8 mouse cellular contexts compared by ENCODE assay signal in the genomic region with DNA sequence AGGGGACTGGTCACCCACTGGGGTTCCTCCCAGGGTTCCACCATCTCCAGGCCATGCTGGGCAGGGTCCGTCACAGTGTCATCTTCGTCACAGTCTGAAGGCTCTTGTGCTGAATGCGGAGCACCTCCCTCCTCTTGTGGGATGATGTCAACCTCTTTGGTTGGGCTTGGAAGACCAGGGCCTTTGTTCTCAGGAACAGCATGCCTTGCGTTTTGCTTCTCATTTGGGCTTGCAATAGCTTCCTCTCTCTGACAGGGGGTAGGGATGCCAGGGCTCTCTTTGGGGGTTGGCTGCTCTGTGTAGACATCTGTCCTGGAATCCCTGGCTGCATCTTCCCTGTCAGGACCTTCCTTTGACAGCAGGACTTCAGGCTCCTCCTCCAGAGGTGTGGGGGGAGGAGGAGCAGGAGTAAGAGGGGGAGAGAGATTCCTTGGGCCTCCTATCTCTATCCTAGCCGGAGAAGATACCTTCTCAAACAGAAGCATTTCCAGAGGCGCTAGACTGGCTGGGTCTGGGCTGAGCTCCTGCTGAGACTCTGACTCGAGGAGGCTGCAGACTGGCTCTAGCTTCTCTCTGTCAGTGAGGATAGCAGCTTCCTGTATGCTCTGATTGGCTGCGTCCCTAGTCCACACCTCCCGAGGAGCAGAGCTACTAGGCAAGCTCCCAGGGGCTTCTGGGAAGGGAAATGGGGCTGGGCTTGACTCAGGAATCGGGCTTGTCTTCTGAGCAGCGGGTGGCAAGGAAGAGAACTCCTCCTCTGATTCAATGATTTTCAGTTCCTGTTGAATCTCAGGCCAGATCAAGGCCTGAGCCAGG. TPM values are rescaled to one million over a fixed set of nuclear protein-coding genes. Genes with fewer than 3 reads are reported as not detected.
DNase-seq lines count a peak whose midpoint lies in the region; TF ChIP-seq lines count a peak whose summit lies in the region.

No protein-coding gene starts in this region.

- no peaks in the 10 kb centered on the region for H3K79me2 ChIP-seq in liver, adult 2 months (ENCODE audit: control insufficient read depth, insufficient read depth, low read length)

- no peaks in the 10 kb centered on the region for H3K36me3 ChIP-seq in liver, adult 2 months (ENCODE audit: control insufficient read depth, insufficient read depth, low read length)

- intact Hi-C loops in heart, postnatal 36 days (cut with DNase I), result no loop called here

- no peak for TF ChIP-seq POLR2A in lung, adult 2 months (IDR thresholded peaks at IDR 0.05; ENCODE audit: borderline replicate concordance, extremely low read depth, low read depth, low read length)
- TF ChIP-seq POLR2A in cortical plate, adult 2 months (IDR thresholded peaks at IDR 0.05; ENCODE audit: extremely low read depth, insufficient read depth, low read length), result no peak; the same call in 1 of the 2 replicates
- no peak for TF ChIP-seq POLR2A in liver, adult 2 months (IDR thresholded peaks at IDR 0.05; ENCODE audit: extremely low read depth, insufficient read depth, low read length)

- peak overlapping the region; percentile 59 for H3K27ac ChIP-seq in cortical plate, adult 2 months (ENCODE audit: insufficient read depth, low read length)
- no peak overlapping the region for H3K27ac ChIP-seq in liver, adult 2 months (replicated peaks; ENCODE audit: insufficient read depth, low read depth, low read length)

- H3K4me3 ChIP-seq in lung, adult 2 months (replicated peaks; ENCODE audit: extremely low read depth, low read depth, low read length), result no peak overlapping the region
- H3K4me3 ChIP-seq in cortical plate, adult 2 months (ENCODE audit: insufficient read depth, low read length), result no peak overlapping the region
- H3K4me3 ChIP-seq in liver, adult 2 months (ENCODE audit: insufficient read depth, low read depth, low read length), result no peak overlapping the region

- H3K9ac ChIP-seq in liver, adult 2 months (ENCODE audit: low read depth, low read length), result no peak overlapping the region

- DNase-seq in lung, adult 18-20 months, result peak; percentile 29 to 30
- no peak for DNase-seq in lung, adult 2 months
- DNase-seq in Muller cell, postnatal 12 days (ENCODE audit: inconsistent ontology term), result peak; percentile 54
- peak; percentile 50 to 53 for DNase-seq in heart, postnatal 36 days
- DNase-seq in liver, adult 2 months (ENCODE audit: extremely low read depth, low read depth, low spot score), result peak; percentile 25
- no peak for DNase-seq in c-Kit-positive CD71-positive TER-119-positive erythroid progenitor cells, embryonic 14.5 days (ENCODE audit: low spot score)
- no peak for DNase-seq in adrenal gland, adult 8-10 months

- TF ChIP-seq CTCF in lung, adult 2 months (IDR thresholded peaks at IDR 0.05; ENCODE audit: insufficient read depth, low read length), result no peak
- no peak for TF ChIP-seq CTCF in cortical plate, adult 2 months (IDR thresholded peaks at IDR 0.05; ENCODE audit: extremely low read depth, insufficient read depth, low read length)
- no peak for TF ChIP-seq CTCF in liver, adult 2 months (IDR thresholded peaks at IDR 0.05; ENCODE audit: low read depth, low read length)

- whole genome bisulfite sequencing in lung, adult 2 months, result 49% methylated on average over 11 of the region's 11 CpGs
- 54% methylated on average over 11 of the region's 11 CpGs for WGBS in liver, adult 2 months

- H3K4me1 ChIP-seq in lung, adult 2 months (ENCODE audit: control insufficient read depth, insufficient read depth, low read length), result no peaks in the 10 kb centered on the region
- no peaks in the 10 kb centered on the region for H3K4me1 ChIP-seq in cortical plate, adult 2 months (ENCODE audit: control insufficient read depth, insufficient read depth, low read length)
- no peaks in the 10 kb centered on the region for H3K4me1 ChIP-seq in liver, adult 2 months (ENCODE audit: control insufficient read depth, insufficient read depth, low read length)

- no peaks in the 10 kb centered on the region for H3K27me3 ChIP-seq in liver, adult 2 months (ENCODE audit: control insufficient read depth, insufficient read depth, low read length)

RNA-seq across cellular contexts. Expression of a gene that starts 44.7 kb away (rescaled TPM):
- 50.1 and 73.2 TPM in 2 replicates for polyA plus RNA-seq in lung, adult 2 months (2012; rRNA removed)
- polyA plus RNA-seq in cortical plate, adult 2 months (2012; rRNA removed), result 39.9 and 46.2 TPM in 2 replicates
- total RNA-seq in heart, postnatal 36 days (2021), result 10 to 100 TPM; 15.3 to 20.8 TPM
- total RNA-seq in liver, adult 2 months (2014; rRNA removed), result 8.1 and 9.3 TPM in 2 replicates
- 37.5 and 58.4 TPM in 2 replicates for polyA plus RNA-seq in liver, adult 2 months (2012; rRNA removed)
- 100 to 1,000 TPM in 2 of 4 experiments, 10 to 100 TPM in 2; 79.2 to 118 (median 92.6) TPM for total RNA-seq in adrenal gland, adult 8-10 months (2022)

RNA-seq across cellular contexts. Expression of a gene that starts 53.1 kb away (rescaled TPM):
- polyA plus RNA-seq in lung, adult 2 months (2012; rRNA removed), result 17.5 and 27.8 TPM in 2 replicates
- 56.6 and 59.7 TPM in 2 replicates for polyA plus RNA-seq in cortical plate, adult 2 months (2012; rRNA removed)
- 10 to 100 TPM; 10.4 to 11.2 TPM for total RNA-seq in heart, postnatal 36 days (2021)
- total RNA-seq in liver, adult 2 months (2014; rRNA removed), result 12.6 and 12.9 TPM in 2 replicates
- 5.6 and 6.9 TPM in 2 replicates for polyA plus RNA-seq in liver, adult 2 months (2012; rRNA removed)
- 10 to 100 TPM; 34.4 to 46.4 (median 42.1) TPM for total RNA-seq in adrenal gland, adult 8-10 months (2022)

Comparison
In these comparisons a context has a peak if more than half of its experiments do, and no peak if none do; other contexts are left out.
1. DNase-seq: peak in lung, adult 18-20 months (2 of 2), Muller cell, postnatal 12 days (single experiment), heart, postnatal 36 days (2 of 2) and liver, adult 2 months (single experiment); none in lung, adult 2 months (single experiment), c-Kit-positive CD71-positive TER-119-positive erythroid progenitor cells, embryonic 14.5 days (single experiment) and adrenal gland, adult 8-10 months (single experiment).